Mouse (Mus musculus): ENCODE measurements at regions not wholly inside any gene's neighbourhood (a gene's known extent, or its start where the extent isn't known, plus 50 kb on each side); places are given as distances from the start of the nearest gene placed in this dataset.

- TF ChIP-seq CTCF (IDR thresholded peaks at IDR 0.05; ENCODE audit: insufficient read depth, low read depth, low read length): no peak
- TF ChIP-seq POLR2A (IDR thresholded peaks at IDR 0.05; ENCODE audit: insufficient read depth, low read depth, low read length): no peak
These were observed 473.1 kb upstream of the Zmiz1 start for GRCm38 (mm10) chr14:24985806-24986359.

Data from olfactory bulb, adult 2 months (tissue).